Mouse (Mus musculus): ENCODE data around the gene Usp6nl.

GRCm38 (mm10) chr2:6401039-6401438 is 78.6 kb downstream of the Usp6nl start:
- TF ChIP-seq POLR2A (IDR thresholded peaks at IDR 0.05; ENCODE audit: insufficient read depth, low read depth, low read length): no peak
- no peak for TF ChIP-seq CTCF (IDR thresholded peaks at IDR 0.05)

All from heart, adult 2 months (tissue).